Mouse (Mus musculus) limb, embryonic 14.5 days (tissue): ENCODE data around the gene Nsd1. TPM values are rescaled to one million over a fixed set of nuclear protein-coding genes. Genes with fewer than 3 reads are reported as not detected.
A peak's percentile ranks its signal among the peaks of the same experiment; 100 is the strongest.

ENCODE experiments used
- ATAC-seq: fragments of 200-750 bp; cut with Nextera tagmentation; 2 replicates; pipeline ENCODE4 v1.8.0; 2017; ENCODE audit warnings: low read depth, moderate number of reproducible peaks, moderate TSS enrichment; ENCODE audit not compliant: low FRiP score
- DNase-seq: peaks from one replicate; pipeline ENCODE4 v3.0.0-alpha.2; 2015; ENCODE audit warnings: low spot score
- H3K27ac ChIP-seq: fragments of 300-500 bp; sonication (generic); replicated peaks from 2 replicates; pipeline ENCODE4 v1.5.1; 2014; ENCODE audit warnings: low read depth, mild to moderate bottlenecking, low read length, moderate library complexity, mixed read lengths
- H3K27me3 ChIP-seq: fragments of 300-500 bp; sonication (generic); 2 replicates; pipeline ENCODE4 v1.6.1; 2014; ENCODE audit warnings: low read length, mixed read lengths; ENCODE audit not compliant: control insufficient read depth, insufficient read depth
- H3K36me3 ChIP-seq: fragments of 300-500 bp; sonication (generic); 2 replicates; pipeline ENCODE4 v1.6.1; 2014; ENCODE audit warnings: mild to moderate bottlenecking, low read length, moderate library complexity, mixed read lengths; ENCODE audit not compliant: control insufficient read depth, insufficient read depth
- H3K4me1 ChIP-seq: fragments of 300-500 bp; sonication (generic); 2 replicates; pipeline ENCODE4 v1.6.1; 2014; ENCODE audit warnings: antibody characterized with exemption, low read length, mixed read lengths; ENCODE audit not compliant: control insufficient read depth, insufficient read depth
- H3K4me2 ChIP-seq: fragments of 300-500 bp; sonication (generic); replicated peaks from 2 replicates; pipeline ENCODE4 v1.6.1; 2014; ENCODE audit warnings: low read depth, mild to moderate bottlenecking, low read length, moderate library complexity; ENCODE audit not compliant: severe bottlenecking
- H3K4me3 ChIP-seq: fragments of 300-500 bp; sonication (generic); replicated peaks from 2 replicates; pipeline ENCODE4 v1.5.1; 2014; ENCODE audit warnings: low read length
- H3K9ac ChIP-seq: fragments of 300-500 bp; sonication (generic); 2 replicates; pipeline ENCODE4 v1.6.1; 2014; ENCODE audit warnings: mild to moderate bottlenecking, low read depth, low read length, moderate library complexity; ENCODE audit not compliant: severe bottlenecking
- H3K9me3 ChIP-seq: fragments of 300-500 bp; sonication (generic); 2 replicates; pipeline ENCODE4 v1.6.1; 2016; ENCODE audit warnings: low read length; ENCODE audit not compliant: control insufficient read depth
- POLR2A ChIP-seq: fragments of 200-500 bp; IDR thresholded peaks from 2 replicates; pipeline ENCODE4 v1.8.0; 2012; ENCODE audit warnings: inconsistent platforms, mild to moderate bottlenecking, moderate library complexity, borderline replicate concordance; ENCODE audit not compliant: insufficient read depth, insufficient read length; ENCODE audit errors: extremely low read depth
- WGBS: fragments of 180-500 bp; shearing (Covaris S2); extraction: QIAGEN DNeasy Blood & Tissue Kit; methylation state at CpG from one replicate; pipeline ENCODE4 v1.1.7; 2014; 5-methylcytosine and 5-hydroxymethylcytosine counted together
- polyA plus RNA-seq, 2 experiments: library from polyadenylated mRNA; depleted of rRNA in 1 of 2; stranded (reverse) in 1 of 2; unstranded in 1 of 2; fragments of >200 nt; fragmentation: Nextera tagmentation in 1 of 2; extraction: Ambion mirVana in 1 of 2; gene quantifications; 2 replicates each; pipeline versions ENCODE4 v1.2.1 to v1.2.3; 2012 to 2014

Nsd1 gene
- polyA plus RNA-seq (2012; rRNA removed) (40.0 and 41.6 TPM in 2 replicates), polyA plus RNA-seq (2014; fragmentation: Nextera tagmentation; extraction: Ambion mirVana) (65.8 and 66.5 TPM in 2 replicates)

DNA sequence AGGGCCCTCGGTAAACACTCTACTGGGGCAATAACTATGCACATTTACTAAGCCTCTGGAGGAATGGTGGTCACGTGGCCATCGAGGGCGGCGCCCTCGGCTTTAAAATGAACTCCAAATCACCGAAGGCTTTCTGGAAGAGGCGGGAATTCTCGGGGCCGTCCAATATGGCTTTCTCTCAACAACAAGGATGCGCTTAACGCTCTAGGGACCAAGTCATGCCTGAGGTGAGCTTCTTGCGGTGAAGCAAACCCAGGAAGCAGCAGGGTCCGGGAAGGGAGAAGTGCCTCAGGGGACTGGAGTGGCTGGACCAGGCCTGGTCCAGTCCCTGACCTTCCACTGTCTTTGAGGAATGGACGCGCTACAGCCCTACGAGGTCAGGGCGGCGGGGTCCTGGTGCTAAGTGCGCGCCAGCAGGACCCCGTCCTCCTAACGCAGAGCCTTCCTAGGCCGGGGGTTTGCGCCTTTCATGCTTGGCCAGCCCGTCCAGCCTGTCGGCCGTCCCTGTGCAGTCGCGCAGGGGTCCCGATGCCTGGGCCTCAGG, at the start of gene Nsd1:
Gene Nsd1, plus strand, starts transcription at position 134 of the 544 bp plus-strand sequence.
- ATAC-seq: peak; percentile 7
- Histone ChIP-seq H3K36me3 (peaks cover 16% of the 10 kb centered on the region), H3K27ac (peak within 1 kb of the TSS; percentile 99), H3K4me2 (peak within 1 kb of the TSS; percentile 93), H3K9me3 (no peaks in the 10 kb centered on the region), H3K4me3 (peak within 1 kb of the TSS; percentile 54), H3K9ac (peak within 1 kb of the TSS; percentile 95), H3K4me1 (peaks cover 26% of the 10 kb centered on the region), H3K27me3 (no peaks in the 10 kb centered on the region)
- WGBS: 23% methylated on average over 24 of the region's 31 CpGs
- DNase-seq: no peak
- no peak for TF ChIP-seq POLR2A

DNA sequence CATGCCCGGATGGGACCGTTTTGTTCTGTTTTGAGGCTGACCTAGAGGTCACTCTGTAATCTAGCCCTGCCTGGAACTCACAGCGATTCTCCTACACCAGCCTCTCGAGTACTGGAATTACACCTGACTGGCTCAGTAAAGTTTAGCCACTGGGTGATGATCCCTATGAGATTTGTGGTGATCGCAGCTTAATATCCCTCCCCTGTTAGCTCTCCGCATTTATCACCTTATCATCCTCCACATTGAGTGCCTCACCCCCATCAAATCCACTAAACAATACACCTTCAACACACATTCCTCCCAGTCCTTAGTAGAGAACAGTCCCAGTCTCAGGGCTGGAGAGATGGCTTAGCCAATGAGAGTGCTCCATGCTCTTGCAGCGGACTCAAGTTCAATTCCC, 47.2 kb upstream of the Nsd1 start:
- Histone ChIP-seq H3K27me3 (no peaks in the 10 kb centered on the region), H3K9me3 (no peaks in the 10 kb centered on the region), H3K4me3 (no peak overlapping the region), H3K27ac (no peak overlapping the region), H3K9ac (no peak overlapping the region), H3K4me1 (no peaks in the 10 kb centered on the region), H3K36me3 (peaks cover 3% of the 10 kb centered on the region; the same call in 1 of the 2 replicates), H3K4me2 (no peak overlapping the region)
- no peak for DNase-seq
- 47% methylated on average over 7 of the region's 7 CpGs for WGBS
- no peak for ATAC-seq
- no peak for TF ChIP-seq POLR2A

DNA sequence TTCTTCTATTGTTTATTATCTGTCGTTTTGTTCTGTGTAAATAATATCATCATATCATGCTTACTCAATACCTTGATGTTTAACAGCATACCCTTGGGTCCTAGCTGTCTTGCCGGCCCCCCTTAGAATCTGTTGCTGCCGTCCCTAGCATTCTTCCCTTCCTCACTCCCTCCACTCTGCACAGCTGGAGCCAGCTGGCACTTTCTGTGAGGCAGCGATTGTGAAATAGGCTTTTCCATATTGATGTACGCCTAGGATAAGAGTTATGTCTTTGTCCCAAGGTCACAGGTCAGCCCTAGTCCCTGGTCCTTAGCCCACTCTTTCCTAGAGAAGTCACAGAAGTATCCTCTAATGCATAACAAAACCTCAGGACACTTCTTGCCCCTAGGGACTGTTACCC, 46.0 kb upstream of the Nsd1 start:
- Histone ChIP-seq H3K4me3 (no peak overlapping the region), H3K9ac (no peak overlapping the region), H3K4me2 (no peak overlapping the region), H3K9me3 (no peaks in the 10 kb centered on the region), H3K27me3 (no peaks in the 10 kb centered on the region), H3K4me1 (no peaks in the 10 kb centered on the region), H3K27ac (no peak overlapping the region), H3K36me3 (peaks cover 3% of the 10 kb centered on the region; the same call in 1 of the 2 replicates)
- WGBS: 69% methylated on average over 5 of the region's 5 CpGs
- DNase-seq: no peak
- TF ChIP-seq POLR2A: no peak
- ATAC-seq: no peak

DNA sequence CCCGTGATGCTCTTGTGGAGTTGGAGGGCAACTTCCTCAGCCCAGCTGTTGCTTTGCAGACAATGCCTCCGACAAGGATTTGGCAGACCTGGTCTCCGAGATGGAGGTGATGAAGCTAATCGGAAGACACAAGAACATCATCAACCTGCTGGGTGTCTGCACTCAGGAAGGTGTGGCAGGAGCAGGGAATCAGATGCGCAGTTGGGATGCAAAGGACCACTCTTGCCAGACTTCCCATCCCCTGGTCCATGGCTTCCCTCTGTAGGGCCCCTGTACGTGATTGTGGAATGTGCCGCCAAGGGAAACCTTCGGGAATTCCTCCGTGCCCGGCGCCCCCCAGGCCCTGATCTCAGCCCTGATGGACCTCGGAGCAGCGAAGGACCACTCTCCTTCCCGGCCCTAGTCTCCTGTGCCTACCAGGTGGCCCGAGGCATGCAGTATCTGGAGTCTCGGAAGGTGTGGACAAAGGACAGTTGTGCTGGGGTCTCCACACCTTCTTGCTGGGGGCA, 43.7 kb upstream of the Nsd1 start:
- WGBS: 90% methylated on average over 16 of the region's 16 CpGs
- ATAC-seq: no peak

DNA sequence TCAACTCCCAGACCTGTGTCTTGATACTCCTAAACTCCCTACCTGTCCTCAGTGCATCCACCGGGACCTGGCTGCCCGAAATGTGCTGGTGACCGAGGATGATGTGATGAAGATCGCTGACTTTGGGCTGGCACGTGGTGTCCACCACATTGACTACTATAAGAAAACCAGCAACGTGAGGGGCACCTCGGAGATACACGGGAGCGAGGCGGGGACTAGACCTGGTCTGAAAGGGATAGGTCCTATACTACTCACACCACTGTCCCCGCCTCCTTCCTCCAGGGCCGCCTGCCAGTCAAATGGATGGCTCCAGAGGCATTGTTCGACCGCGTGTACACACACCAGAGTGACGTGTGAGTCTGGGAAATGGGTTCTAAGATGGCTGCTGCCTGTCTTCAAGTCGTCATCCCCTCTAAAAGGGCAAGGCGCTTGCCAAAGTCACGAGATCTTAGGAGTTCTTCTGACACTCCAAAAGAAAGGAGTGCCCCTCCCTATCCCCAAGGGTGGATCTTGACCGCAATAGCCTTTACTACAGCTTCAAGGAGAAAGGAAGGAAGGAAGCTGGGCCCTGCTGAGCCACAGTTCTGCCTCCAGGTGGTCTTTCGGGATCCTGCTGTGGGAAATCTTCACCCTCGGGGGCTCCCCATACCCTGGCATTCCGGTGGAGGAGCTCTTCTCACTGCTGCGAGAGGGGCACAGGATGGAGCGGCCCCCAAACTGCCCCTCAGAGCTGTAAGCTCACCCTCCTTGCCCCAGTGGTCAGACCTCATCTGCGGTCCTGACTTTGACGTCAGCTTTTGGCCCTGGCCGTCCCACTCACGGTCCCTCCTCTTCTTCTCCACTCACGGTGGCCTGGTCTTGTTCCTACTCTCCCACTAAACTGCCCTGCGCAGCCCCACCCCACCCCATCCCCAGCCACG, 42.5 kb upstream of the Nsd1 start:
- ATAC-seq (no peak), DNase-seq (no peak)
- WGBS: 86% methylated on average over 32 of the region's 32 CpGs

More for the DNA sequence above, 43.7 kb upstream of the Nsd1 start:
- DNase-seq: no peak
- TF ChIP-seq POLR2A: no peak
- no peak overlapping the region for H3K27ac ChIP-seq
- H3K9ac ChIP-seq: no peak overlapping the region
- no peaks in the 10 kb centered on the region for H3K9me3 ChIP-seq
- H3K4me1 ChIP-seq: no peaks in the 10 kb centered on the region
- no peak overlapping the region for H3K4me2 ChIP-seq
- H3K36me3 ChIP-seq: peaks cover 3% of the 10 kb centered on the region; the same call in 1 of the 2 replicates
- no peak overlapping the region for H3K4me3 ChIP-seq
- H3K27me3 ChIP-seq: no peaks in the 10 kb centered on the region

More for the DNA sequence above, 42.5 kb upstream of the Nsd1 start:
- H3K9ac ChIP-seq: no peak overlapping the region
- no peaks in the 10 kb centered on the region for H3K9me3 ChIP-seq
- no peak overlapping the region for H3K27ac ChIP-seq
- TF ChIP-seq POLR2A: no peak
- H3K4me2 ChIP-seq: no peak overlapping the region
- H3K27me3 ChIP-seq: no peaks in the 10 kb centered on the region
- H3K36me3 ChIP-seq: no peaks in the 10 kb centered on the region
- no peak overlapping the region for H3K4me3 ChIP-seq
- H3K4me1 ChIP-seq: peaks cover 10% of the 10 kb centered on the region
